Mouse (Mus musculus): Measurements from ENCODE around the gene Gabrg3.

DNA sequence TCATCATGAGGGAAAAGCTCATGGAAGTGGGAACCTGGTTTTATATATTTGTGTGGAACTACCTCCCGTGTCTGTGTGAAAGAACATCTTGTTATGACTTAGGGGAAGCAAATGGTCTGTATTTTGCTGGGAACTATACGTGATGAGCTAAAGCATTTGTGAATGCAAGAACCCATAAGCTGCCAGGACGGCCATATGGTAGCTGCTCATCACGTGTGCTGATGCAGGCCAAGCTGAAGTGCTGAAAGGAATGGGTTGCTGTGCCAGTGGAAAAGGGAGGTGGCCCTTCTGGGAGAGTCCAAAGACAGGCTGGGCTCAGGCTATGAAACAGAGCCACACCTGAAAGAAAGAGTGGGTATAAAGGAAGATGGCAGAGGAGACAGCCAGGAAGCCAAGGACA lies 143.0 kb downstream of the Gabrg3 start:
- TF ChIP-seq EP300 (IDR thresholded peaks at IDR 0.05; ENCODE audit: insufficient read depth, low read depth, low read length) (no peak), POLR2A (IDR thresholded peaks at IDR 0.05; ENCODE audit: insufficient read depth, low read length) (no peak)
